Mouse (Mus musculus): Measurements from ENCODE around the gene Snx18. TPM values are rescaled to one million over a fixed set of nuclear protein-coding genes. Genes with fewer than 3 reads are reported as not detected.
A peak's percentile ranks its signal among the peaks of the same experiment; 100 is the strongest.

Snx18 gene
- polyA plus RNA-seq, 1 experiment = 19.9 TPM

DNA sequence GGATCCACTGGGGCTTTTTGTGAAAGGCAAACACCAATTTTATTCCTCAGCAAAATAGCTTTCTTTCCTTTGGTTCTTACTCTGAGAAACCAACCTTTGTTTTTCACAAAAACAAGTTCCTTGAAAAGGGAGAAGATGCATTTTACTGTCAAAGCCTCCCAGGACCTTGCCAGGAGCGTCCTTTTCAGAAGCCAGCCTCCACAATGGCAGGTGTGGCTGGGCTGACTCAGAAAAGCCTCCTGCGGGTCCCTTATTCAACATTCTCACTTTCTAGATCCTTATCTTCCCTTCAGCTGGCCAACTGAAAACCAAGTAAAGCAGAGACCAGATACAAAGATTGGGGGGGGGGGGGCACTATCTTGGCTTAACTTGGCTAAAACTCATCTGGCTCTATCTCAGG, 48.8 kb downstream of the Snx18 start:
- no peak overlapping the region for H3K4me3 ChIP-seq
- no peaks in the 10 kb centered on the region for H3K79me2 ChIP-seq (ENCODE audit: control insufficient read depth, insufficient read depth)
- TF ChIP-seq MYOD1 (IDR thresholded peaks at IDR 0.05; ENCODE audit: control insufficient read depth in 1 of 3, insufficient read length in 2 of 3, low read depth in 2 of 3) (peak in 2 of 3 experiments; percentile 45 to 46), TCF3 (IDR thresholded peaks at IDR 0.05; ENCODE audit: insufficient read length, low read depth) (no peak), MYOG (IDR thresholded peaks at IDR 0.05; ENCODE audit: control insufficient read depth in 1 of 3, insufficient read depth in 1 of 3, insufficient read length in 2 of 3, low read depth in 2 of 3) (peak in 1 of 3 experiments; percentile 53), REST (IDR thresholded peaks at IDR 0.05; ENCODE audit: insufficient read depth, insufficient read length) (no peak)
- H3K27me3 ChIP-seq (ENCODE audit: control insufficient read depth, insufficient read depth, insufficient read length) = no peaks in the 10 kb centered on the region
- no peak overlapping the region for H3ac ChIP-seq (ENCODE audit: control insufficient read depth, insufficient read length)
- no peak overlapping the region for H3K4me2 ChIP-seq (ENCODE audit: low read depth)
- H3K36me3 ChIP-seq (ENCODE audit: control insufficient read depth, insufficient read depth) = no peaks in the 10 kb centered on the region

DNA sequence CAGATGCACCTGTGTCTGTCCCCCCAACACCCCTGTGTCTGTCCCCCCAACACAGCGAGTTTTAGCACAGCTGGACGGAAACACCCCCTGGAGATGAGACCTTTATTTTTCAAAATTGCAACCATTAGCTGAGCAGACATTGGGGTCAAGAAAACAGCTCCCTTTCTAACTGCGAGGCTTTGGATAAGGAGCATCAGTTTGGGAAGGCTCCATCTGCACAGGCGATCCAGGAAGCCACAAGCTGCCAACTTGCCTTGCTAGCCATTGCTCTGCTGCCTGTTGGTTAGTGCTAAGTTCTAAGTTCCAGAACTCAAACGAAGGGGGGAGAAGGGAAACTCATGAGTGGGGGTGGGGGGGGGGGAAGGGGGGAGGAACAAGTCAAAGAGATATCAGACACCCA, 51.4 kb downstream of the Snx18 start:
- TF ChIP-seq MAX (IDR thresholded peaks at IDR 0.05; ENCODE audit: low read depth) = no peak
- TF ChIP-seq SRF (IDR thresholded peaks at IDR 0.05; ENCODE audit: control insufficient read depth, insufficient read length, low read depth) = no peak
- no peak for TF ChIP-seq MYOG (IDR thresholded peaks at IDR 0.05; ENCODE audit: control insufficient read depth in 1 of 3, insufficient read depth in 1 of 3, insufficient read length in 2 of 3, low read depth in 2 of 3)
- TF ChIP-seq POLR2A (IDR thresholded peaks at IDR 0.05; ENCODE audit: insufficient read length, low read depth) = no peak
- no peak for TF ChIP-seq MYOD1 (IDR thresholded peaks at IDR 0.05; ENCODE audit: control insufficient read depth in 1 of 3, insufficient read length in 2 of 3, low read depth in 2 of 3)
- no peak for TF ChIP-seq POLR2AphosphoS2 (IDR thresholded peaks at IDR 0.05; ENCODE audit: insufficient read length, low read depth)
- Histone ChIP-seq H3K4me2 (ENCODE audit: low read depth) (no peak overlapping the region), H3ac (ENCODE audit: control insufficient read depth, insufficient read length) (no peak overlapping the region), H3K36me3 (ENCODE audit: control insufficient read depth, insufficient read depth) (no peaks in the 10 kb centered on the region), H3K27me3 (ENCODE audit: control insufficient read depth, insufficient read depth, insufficient read length) (no peaks in the 10 kb centered on the region), H3K4me3 (no peak overlapping the region), H3K79me2 (ENCODE audit: control insufficient read depth, insufficient read depth) (no peaks in the 10 kb centered on the region)

DNA sequence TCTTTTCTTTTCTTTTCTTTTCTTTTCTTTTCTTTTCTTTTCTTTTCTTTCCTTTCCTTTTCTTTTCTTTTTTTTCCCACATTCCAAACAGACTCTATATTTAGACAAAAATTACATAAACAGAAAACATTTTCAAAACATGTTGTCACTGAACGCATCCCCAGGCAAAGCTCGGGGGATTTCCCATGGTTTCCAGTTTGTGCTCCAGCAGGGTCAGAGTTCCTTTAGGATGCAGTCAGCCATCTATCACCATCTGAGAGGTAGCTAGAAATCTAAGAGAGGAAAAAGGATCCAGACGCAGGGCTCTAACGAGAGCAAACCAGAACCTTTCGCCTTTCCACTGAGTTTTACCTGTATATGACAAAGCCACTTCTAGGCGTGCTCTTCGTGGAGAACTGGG, 52.0 kb downstream of the Snx18 start:
- Histone ChIP-seq H3K4me3 (no peak overlapping the region), H3K27me3 (ENCODE audit: control insufficient read depth, insufficient read depth, insufficient read length) (no peaks in the 10 kb centered on the region), H3K36me3 (ENCODE audit: control insufficient read depth, insufficient read depth) (no peaks in the 10 kb centered on the region), H3K79me2 (ENCODE audit: control insufficient read depth, insufficient read depth) (no peaks in the 10 kb centered on the region), H3ac (ENCODE audit: control insufficient read depth, insufficient read length) (no peak overlapping the region), H3K4me2 (ENCODE audit: low read depth) (no peak overlapping the region)
- TF ChIP-seq CEBPB (IDR thresholded peaks at IDR 0.05; ENCODE audit: insufficient read depth, poor library complexity, severe bottlenecking) = no peak
- TF ChIP-seq REST (IDR thresholded peaks at IDR 0.05; ENCODE audit: insufficient read depth, insufficient read length) = no peak
- TF ChIP-seq MAX (IDR thresholded peaks at IDR 0.05; ENCODE audit: low read depth) = no peak
- no peak for TF ChIP-seq POLR2AphosphoS2 (IDR thresholded peaks at IDR 0.05; ENCODE audit: insufficient read length, low read depth)
- TF ChIP-seq SRF (IDR thresholded peaks at IDR 0.05; ENCODE audit: control insufficient read depth, insufficient read length, low read depth) = no peak
- TF ChIP-seq TCF3 (IDR thresholded peaks at IDR 0.05; ENCODE audit: insufficient read length, low read depth) = no peak
- no peak for TF ChIP-seq POLR2A (IDR thresholded peaks at IDR 0.05; ENCODE audit: insufficient read length, low read depth)
- no peak for TF ChIP-seq E2F4 (IDR thresholded peaks at IDR 0.05; ENCODE audit: insufficient read depth)
- no peak for TF ChIP-seq USF1 (IDR thresholded peaks at IDR 0.05; ENCODE audit: low read depth)
- TF ChIP-seq TCF12 (IDR thresholded peaks at IDR 0.05; ENCODE audit: insufficient read depth, poor library complexity, severe bottlenecking) = no peak
- no peak for TF ChIP-seq MYOD1 (IDR thresholded peaks at IDR 0.05; ENCODE audit: control insufficient read depth in 1 of 3, insufficient read length in 2 of 3, low read depth in 2 of 3)
- no peak for TF ChIP-seq MYOG (IDR thresholded peaks at IDR 0.05; ENCODE audit: control insufficient read depth in 1 of 3, insufficient read depth in 1 of 3, insufficient read length in 2 of 3, low read depth in 2 of 3)

DNA sequence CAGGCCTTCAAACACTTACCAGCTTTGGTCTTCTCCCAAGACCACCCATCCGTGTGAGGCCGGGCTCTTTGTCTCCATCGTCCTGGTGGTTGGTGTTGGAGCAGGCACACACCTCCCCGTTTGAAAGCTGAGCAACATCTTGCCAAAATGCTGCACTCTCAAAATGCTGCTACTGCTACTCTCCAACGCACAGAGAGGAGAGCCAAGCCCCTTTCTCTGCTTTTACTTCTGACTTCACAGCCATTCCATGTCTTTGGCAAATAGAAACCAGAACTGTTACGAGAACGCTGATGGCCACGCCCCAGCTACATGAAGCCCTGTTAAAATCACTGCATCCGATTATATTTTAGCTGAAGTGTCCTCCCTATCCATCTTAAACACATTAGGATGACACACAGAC, 58.7 kb downstream of the Snx18 start:
- no peak for TF ChIP-seq MYOG (IDR thresholded peaks at IDR 0.05; ENCODE audit: control insufficient read depth in 1 of 3, insufficient read depth in 1 of 3, insufficient read length in 2 of 3, low read depth in 2 of 3)
- TF ChIP-seq MAX (IDR thresholded peaks at IDR 0.05; ENCODE audit: low read depth) = no peak
- TF ChIP-seq USF1 (IDR thresholded peaks at IDR 0.05; ENCODE audit: low read depth) = no peak
- no peak for TF ChIP-seq TCF3 (IDR thresholded peaks at IDR 0.05; ENCODE audit: insufficient read length, low read depth)
- no peak for TF ChIP-seq CEBPB (IDR thresholded peaks at IDR 0.05; ENCODE audit: insufficient read depth, poor library complexity, severe bottlenecking)
- TF ChIP-seq TCF12 (IDR thresholded peaks at IDR 0.05; ENCODE audit: insufficient read depth, poor library complexity, severe bottlenecking) = no peak
- no peak for TF ChIP-seq MYOD1 (IDR thresholded peaks at IDR 0.05; ENCODE audit: control insufficient read depth in 1 of 3, insufficient read length in 2 of 3, low read depth in 2 of 3)
- TF ChIP-seq REST (IDR thresholded peaks at IDR 0.05; ENCODE audit: insufficient read depth, insufficient read length) = no peak
- H3K4me3 ChIP-seq = no peak overlapping the region

DNA sequence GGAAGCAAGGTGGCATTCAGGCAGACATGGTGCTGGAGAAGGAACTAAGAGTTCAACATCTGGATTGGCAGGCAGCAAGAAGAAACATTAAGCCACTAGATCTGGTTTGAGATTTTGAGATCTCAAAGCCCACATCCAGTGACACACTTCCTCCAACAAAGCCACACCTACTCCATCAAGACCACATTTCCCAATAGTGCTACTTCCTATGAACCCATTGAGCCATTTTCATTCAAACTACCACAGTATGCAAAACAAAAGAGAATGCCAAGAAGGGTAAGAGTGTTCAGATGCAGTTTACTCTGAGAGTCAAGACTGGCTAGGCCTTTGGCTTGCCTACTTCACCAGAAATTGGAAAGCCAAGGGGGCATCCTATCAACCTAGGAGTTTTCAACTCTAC, 61.8 kb downstream of the Snx18 start:
- Histone ChIP-seq H3K27me3 (ENCODE audit: control insufficient read depth, insufficient read depth, insufficient read length) (no peaks in the 10 kb centered on the region), H3K36me3 (ENCODE audit: control insufficient read depth, insufficient read depth) (no peaks in the 10 kb centered on the region), H3K4me3 (no peak overlapping the region), H3K4me2 (ENCODE audit: low read depth) (no peak overlapping the region), H3K79me2 (ENCODE audit: control insufficient read depth, insufficient read depth) (no peaks in the 10 kb centered on the region), H3ac (ENCODE audit: control insufficient read depth, insufficient read length) (no peak overlapping the region)
- no peak for TF ChIP-seq POLR2A (IDR thresholded peaks at IDR 0.05; ENCODE audit: insufficient read length, low read depth)
- no peak for TF ChIP-seq USF1 (IDR thresholded peaks at IDR 0.05; ENCODE audit: low read depth)
- no peak for TF ChIP-seq MYOD1 (IDR thresholded peaks at IDR 0.05; ENCODE audit: control insufficient read depth in 1 of 3, insufficient read length in 2 of 3, low read depth in 2 of 3)
- no peak for TF ChIP-seq CEBPB (IDR thresholded peaks at IDR 0.05; ENCODE audit: insufficient read depth, poor library complexity, severe bottlenecking)
- TF ChIP-seq E2F4 (IDR thresholded peaks at IDR 0.05; ENCODE audit: insufficient read depth) = no peak
- TF ChIP-seq MYOG (IDR thresholded peaks at IDR 0.05; ENCODE audit: control insufficient read depth in 1 of 3, insufficient read depth in 1 of 3, insufficient read length in 2 of 3, low read depth in 2 of 3) = no peak
- TF ChIP-seq POLR2AphosphoS2 (IDR thresholded peaks at IDR 0.05; ENCODE audit: insufficient read length, low read depth) = no peak
- no peak for TF ChIP-seq SRF (IDR thresholded peaks at IDR 0.05; ENCODE audit: control insufficient read depth, insufficient read length, low read depth)
- no peak for TF ChIP-seq TCF12 (IDR thresholded peaks at IDR 0.05; ENCODE audit: insufficient read depth, poor library complexity, severe bottlenecking)
- no peak for TF ChIP-seq REST (IDR thresholded peaks at IDR 0.05; ENCODE audit: insufficient read depth, insufficient read length)
- TF ChIP-seq TCF3 (IDR thresholded peaks at IDR 0.05; ENCODE audit: insufficient read length, low read depth) = no peak
- no peak for TF ChIP-seq MAX (IDR thresholded peaks at IDR 0.05; ENCODE audit: low read depth)

More for the DNA sequence above, 58.7 kb downstream of the Snx18 start:
- Histone ChIP-seq H3K36me3 (ENCODE audit: control insufficient read depth, insufficient read depth) (no peaks in the 10 kb centered on the region), H3K79me2 (ENCODE audit: control insufficient read depth, insufficient read depth) (no peaks in the 10 kb centered on the region), H3K4me2 (ENCODE audit: low read depth) (no peak overlapping the region), H3K27me3 (ENCODE audit: control insufficient read depth, insufficient read depth, insufficient read length) (no peaks in the 10 kb centered on the region), H3ac (ENCODE audit: control insufficient read depth, insufficient read length) (no peak overlapping the region)
